Mouse (Mus musculus) B cell, adult 2 months (primary cell): Measurements from ENCODE around the gene Naa15.
A peak's percentile ranks its signal among the peaks of the same experiment; 100 is the strongest.
"Not testable (repeated sequence)": the region's sequence is repeated elsewhere in the genome, so short reads cannot be mapped to it uniquely, and the experiment has no call there.

ENCODE experiments used
- DNase-seq, 2 experiments: peaks; one replicate each; pipeline ENCODE4 v3.0.0; 2022

The Naa15 gene

DNA sequence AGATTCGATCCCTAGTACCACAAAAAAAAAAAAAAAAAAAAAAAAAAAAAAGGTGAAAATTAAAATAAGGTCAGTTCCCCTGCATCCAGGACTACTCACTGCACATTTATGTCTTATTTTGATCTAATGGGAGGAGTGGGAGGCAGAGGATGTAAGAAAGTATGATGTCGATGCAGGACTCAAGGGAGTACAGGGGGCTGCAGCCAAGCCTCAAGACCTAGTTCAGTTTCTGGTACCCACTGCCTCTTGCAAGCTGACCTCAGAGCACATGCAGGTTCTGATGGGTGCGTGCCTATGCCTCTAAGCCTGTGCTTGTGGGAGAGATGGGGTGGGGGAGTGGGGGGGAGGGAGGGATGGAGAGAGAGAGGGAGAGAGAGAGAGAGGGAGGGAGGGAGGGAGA is 20.1 kb upstream of the Naa15 start:
- DNase-seq, result no peak

DNA sequence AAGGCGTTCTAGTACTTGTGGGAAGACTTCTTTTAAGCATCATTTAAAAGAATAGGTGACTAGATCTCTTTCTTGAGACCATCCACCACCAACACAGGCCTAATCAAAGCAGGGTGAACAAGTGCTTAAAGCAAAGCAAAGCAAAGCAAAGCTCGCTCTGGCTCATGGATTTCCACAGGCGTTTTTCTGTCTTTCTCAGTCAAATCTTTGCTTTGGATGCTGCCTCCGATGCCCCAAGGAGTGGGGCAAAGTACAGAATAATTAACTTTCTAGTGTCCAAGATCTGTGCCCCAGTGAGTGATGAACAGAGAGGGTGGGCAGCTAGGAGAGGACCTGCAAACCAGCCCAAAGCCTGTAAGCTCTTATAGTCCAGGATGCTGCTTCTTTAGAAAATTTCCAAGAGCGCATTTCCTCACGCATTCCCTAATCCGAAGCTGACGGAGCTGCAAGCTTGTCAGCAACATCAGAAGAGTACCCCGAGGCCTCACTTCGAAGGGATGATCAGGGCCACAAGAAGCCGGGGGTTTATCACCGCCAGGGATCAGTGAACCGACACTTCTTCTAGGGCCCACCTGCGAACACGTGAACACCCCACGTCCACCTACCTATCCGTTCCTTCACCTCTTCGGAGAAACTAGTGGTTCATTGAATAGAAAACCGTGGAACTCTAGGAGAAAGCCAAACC is 19.3 kb upstream of the Naa15 start:
- no peak for DNase-seq

DNA sequence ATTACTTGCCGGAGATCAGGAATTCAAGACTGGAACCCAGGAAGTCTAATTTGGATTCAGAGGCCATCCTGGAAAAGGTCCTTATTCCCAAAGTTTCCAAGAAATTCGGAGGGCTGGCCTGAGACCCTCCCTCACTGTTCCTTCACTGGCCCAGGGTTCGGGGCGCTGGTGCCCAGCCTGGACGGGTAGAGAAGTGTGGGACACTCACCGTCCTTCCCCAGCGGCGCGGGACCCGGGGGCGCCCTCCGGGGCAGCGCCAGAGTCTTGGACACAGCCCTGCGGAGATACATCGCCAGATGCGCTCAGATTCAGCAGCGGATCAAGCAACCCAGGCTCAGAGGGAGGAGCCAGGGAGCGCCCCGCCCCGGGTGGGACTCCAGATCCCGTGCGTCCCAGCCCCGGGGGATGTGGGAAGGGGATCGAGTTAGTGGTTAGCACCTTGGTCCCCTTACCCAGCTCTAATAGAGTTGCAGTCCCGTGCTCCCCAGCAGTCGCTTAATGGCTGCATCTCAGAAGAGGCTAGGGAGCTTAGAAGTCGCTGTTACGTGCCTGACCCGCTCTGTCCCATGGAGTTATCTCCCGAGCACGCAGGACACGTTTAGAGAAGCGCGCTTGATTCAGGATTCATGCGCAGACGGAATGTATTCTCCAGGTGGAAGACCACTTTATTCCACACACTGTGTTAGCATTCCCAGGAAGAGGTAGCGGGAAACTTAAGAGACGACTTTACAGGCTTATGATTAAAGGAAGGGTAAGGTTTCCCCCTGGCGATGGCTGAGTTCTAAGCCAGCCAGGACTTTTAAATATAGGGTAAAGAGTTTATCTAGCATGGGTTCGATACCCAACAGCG is 18.5 kb upstream of the Naa15 start, which contains the start of gene Mgarp:
Mgarp (minus strand) TSS at position 520 of the 850 bp plus-strand sequence.
- peak; percentile 69 to 73 for DNase-seq

DNA sequence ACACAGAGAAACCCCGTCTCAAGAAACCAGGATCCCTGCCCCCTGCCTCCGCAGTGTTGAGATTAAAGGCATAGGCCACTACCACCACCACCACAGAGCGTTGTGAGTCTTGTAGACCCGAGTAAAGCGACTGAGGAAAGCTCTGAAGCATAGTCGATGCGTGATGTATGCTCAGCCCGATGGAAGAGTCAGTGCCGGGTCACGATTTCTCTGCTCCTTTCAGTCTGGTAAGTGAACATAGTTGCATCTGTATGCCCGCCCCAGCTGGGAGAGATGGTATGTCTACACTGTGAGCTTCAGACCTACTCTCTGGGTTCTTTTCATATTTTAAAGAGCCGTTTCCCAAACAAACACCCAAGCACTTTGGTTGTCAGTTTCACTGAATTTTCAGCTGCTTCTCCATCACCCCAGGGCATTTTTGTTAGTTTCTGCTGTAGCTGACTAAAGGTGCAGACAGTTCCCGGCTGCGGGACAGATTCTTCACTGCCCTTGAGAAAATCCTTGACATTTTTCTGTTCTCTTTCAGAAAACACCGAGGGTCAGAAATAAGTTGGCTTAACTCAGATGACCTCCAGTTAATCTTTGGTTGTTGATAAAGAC is 17.1 kb upstream of the Naa15 start:
- no peak for DNase-seq

DNA sequence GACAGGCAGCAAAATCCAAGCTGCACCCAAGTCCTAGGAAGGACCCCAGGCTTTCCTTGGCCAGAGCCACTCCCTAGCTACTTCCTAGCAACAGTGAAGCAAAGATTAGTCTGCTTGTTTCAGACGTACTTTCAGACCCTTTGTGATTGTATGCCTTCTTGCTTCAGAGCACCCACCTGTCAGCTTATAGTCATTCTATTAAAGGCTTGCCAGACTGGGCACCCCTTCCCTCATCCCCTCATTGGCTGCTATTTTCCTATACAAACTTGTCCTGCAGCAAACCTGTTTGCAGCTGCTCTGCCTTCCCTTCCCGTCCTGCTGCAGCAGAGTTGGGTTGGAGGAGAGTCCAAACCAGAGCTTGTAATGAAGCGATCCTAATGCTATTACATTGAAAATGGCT is 16.3 kb upstream of the Naa15 start:
- DNase-seq, result no peak

DNA sequence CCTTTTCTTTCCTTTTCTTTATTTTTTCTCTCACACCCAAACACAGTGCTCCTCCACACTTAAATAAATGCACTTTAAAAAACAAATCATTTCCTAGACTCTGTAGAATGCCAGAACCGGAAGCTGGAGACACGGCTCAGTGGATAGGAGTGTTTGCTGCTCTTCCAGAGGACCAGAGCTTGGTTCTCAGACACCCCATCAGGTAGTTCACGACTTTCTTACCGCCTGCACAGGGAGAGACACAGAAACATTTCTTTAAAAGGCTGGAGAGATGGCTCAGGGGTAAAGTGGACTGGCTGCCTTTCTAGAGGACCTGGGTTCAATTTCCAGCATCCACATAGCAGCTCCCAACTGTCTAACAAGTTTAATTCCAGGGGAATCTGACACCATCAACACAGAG is 15.4 kb upstream of the Naa15 start:
- DNase-seq, result no peak

DNA sequence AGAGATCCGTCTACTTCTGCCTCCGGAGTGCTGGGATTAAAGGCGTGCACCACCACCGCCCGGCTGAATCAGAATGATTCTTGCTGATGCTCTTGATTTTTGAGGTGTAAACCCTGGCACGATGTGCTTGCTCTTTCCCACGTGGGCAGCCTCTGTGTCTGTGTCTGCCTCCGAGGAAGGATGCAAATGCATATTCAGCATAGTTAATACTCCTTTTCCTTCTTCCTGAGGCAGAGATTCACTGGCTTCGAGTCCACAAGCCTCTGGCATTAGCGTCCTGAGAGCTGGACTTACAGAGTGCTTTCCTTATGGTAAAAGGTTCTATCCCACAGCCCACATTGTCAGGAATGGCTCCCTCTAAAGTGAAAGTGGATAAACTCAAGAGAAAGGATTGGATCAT is 14.3 kb upstream of the Naa15 start:
- DNase-seq, result no peak

DNA sequence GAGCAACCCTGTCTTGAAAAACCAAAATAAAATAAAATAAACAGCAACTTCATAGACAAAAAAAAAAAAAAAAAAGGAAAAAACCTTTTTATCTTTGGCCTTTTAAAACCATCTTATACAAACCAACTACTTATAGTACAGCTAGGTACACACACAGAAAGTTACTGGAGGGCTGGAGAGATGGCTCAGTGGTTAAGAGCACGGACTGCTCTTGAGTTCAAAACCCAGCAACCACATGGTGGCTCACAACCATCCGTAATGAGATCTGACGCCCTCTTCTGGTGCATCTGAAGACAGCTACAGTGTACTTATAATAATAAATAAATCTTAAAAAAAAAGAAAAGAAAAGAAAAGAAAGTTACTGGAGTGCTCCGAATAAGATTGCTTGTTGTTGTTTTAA is 12.9 kb upstream of the Naa15 start:
- DNase-seq, result not testable (repeated sequence)

DNA sequence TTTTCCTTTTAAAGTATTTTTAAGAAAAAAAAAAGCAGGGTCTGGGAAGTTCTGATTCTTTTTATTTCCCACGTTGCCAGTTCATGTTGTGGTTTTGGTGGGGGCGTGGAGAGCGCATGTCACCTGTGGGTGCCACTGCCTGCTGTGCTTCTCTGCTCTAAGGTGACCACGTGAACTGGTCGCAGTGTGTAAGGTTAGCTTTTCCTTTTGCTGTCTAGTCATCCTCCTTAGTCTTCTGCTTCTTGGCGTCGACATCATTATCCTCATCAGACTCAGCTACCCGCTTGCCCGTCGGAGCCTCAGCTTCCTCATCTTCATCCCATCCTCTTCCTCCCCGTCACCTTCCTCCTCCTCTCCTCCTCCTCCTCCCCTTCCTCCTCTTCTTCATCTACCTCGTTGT is 12.3 kb upstream of the Naa15 start:
- no peak for DNase-seq

DNA sequence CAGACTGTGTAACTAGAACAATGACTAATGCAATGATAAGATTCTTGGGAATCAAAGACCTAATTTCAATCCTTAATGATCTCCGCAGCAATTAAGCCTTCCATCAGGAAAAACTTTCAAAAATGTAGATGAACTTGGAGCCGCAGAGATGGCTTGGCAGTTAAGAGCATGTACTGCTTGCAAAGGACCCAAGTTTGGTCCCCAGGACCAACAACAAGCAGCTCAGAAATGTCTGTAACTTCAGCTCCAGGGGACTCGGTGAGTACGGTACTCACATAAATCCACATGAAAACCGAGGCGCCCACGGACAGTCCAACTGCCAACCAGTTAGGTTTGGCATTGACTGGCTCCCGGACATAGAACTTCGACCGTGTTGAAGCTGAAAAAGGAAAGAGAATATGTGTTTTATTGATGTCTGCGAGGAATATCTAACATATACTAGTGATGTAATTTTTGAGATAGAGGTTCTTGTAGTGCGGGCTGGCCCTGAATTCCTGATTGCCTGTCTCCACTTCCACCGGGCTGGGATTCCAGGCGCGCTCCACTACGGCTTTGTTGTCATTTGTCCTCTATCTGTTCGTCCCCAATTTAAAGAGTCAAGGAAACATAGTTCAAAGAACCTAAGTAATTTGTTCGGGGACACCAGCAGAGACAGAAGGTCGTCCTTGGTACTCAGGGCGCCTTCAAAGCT is 6.9 kb upstream of the Naa15 start:
- DNase-seq, result no peak

DNA sequence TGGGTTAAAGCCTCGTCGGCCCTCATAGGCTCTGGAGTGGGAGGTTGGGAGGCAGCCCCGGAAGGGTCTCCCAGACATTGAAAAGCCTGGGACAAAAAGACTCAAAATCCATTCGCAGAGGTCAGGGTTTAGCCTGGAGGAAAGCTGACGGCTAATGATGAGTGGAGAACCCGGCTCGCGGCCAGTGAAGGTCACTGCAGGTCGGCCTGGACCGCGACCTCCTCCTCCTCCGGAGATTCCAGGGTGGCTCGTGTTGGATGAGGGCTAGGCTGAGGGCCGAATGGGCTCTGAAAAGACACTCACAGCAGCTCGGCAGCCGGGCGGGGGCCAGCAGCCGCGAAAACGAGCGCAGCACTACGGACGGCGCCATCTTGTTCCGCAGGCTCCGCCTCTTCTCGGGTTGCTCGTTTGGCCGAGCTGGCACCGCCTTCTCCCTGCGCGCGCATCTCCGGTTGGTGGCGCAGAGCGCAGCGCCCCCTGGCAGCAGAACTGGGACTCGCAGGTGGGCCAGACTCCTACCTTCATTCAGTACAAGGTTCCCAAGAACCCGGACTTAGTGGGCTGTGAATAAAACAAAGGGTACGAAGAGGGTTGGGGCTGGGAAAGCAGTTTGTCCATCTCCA is 6.3 kb upstream of the Naa15 start, which contains the start of gene Ndufc1:
Ndufc1 (minus strand) TSS at position 428 of the 623 bp plus-strand sequence.
- peak; percentile 99 for DNase-seq

DNA sequence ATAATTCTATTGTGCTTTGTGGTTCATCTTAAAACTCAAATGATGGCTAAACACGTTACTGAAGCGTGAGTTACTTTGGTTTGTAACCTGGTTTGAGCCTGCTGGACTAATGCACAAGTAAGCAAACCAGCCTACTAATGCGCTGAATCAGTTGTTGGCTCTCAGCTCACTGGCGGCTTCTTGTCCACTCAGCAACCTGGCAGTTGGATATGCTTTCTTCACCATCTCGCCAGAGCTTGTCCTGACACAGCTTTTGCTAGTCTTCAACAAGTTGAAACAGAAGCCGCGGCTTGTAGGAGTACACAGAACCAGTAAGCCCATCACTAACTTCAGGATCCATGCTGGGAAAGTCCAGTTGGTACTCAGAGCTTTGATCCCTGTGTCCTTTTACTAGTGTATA is 2.5 kb upstream of the Naa15 start:
- no peak for DNase-seq

DNA sequence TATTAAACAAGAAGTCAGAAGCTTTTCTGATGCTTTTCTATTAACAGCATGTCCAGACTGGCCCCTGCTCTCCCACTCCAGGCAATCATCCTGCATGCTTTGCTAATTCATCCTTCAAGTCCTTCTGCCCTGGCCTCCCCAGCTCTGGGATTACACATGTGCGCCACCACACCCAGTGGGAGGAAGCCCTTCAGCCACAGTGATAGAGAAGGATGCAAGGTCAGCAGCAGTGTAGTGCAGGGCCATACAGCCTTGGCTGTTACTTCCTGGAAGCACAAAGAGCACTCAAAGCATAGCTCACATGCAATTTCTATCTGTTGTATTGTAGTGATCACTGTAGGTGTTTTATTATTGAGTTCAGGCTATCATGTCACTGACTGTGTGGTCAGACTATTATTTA is 1.7 kb upstream of the Naa15 start:
- no peak for DNase-seq

DNA sequence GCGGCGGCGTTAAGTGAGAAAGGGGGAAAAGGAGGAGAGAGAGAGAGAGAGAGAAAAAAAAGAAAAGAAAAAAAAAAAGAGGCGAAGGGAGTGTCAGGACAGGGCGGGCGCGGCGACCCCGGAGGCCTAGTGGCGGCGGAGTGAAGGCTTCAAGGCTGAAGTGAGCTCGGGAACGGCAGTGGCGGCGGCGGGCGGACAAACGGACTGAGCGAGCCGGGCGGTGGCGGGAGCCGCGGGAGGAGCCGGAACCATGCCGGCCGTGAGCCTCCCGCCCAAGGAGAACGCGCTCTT is 1.1 kb downstream of the Naa15 start:
- no peak for DNase-seq

DNA sequence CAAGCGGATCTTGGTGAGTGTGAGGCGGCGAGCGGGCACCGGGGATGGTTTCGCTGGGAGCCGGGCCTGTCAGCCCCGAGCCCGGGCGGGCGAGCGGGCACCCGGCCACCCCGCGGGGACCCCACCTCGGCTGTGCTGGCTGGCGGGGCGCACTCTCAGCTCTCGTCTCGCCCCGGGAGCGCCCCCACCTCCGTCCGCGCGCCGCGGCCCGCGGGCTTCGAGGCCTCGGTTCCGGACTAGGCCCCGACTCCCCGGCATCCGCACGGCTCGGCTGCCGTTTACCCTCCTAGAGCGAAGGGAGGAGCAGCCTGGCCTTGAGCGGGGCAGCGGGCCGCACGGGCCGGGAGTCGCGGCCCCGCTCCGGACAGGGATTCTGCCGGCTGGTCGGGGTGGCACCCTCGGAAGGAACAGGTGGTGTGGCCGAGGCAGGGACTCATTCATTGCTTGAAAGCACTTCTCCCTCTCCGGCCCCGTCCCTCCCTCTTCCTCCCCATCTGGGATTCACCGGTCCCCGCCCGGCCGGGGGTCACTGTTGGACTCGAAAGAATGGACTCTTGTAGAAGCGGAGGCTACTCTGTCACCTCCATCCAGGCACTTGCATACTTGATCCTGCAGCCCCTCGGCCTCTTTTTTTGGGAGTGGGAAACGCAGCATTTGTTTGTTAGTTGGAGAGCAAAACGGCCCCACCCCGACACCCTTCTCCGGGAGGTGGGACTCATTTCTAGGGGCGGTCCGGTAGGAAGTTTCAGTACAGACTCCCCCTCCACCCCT is 1.6 kb downstream of the Naa15 start:
- peak; percentile 64 to 67 for DNase-seq

DNA sequence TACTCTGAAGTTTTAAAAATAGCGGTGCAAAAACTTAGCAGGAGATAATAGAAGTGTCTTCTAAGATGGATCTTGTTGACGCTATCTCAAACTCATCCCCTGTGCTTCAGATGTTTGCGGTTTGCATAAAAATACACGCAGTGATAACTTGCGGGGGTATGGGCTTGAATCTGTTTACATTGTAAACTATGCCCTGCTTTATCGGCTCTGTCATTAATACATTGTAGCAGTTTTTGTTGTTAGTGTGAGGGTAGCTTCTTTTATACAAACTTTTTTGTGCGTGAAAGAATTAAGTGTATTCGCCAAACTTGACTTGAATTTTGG is 2.1 kb downstream of the Naa15 start:
- DNase-seq, result no peak

DNA sequence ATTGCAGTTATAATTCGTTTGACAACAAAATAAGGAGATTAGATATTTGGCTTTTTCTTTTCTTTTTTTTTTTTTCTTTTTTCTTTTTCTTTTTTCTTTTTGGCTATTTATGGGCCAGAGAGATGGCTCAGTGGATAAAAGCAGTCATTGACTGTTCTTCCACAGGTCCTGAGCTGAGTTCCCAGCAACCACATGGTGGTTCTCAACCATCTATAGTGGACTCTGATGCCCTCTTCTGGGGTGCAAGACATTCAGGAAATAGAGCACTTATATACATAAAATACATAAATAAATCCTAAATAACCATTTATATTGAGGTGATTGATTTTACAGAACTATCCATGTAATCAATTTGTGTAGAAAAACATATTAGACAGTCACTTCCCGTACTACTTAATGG is 2.5 kb downstream of the Naa15 start:
- DNase-seq, result no peak

DNA sequence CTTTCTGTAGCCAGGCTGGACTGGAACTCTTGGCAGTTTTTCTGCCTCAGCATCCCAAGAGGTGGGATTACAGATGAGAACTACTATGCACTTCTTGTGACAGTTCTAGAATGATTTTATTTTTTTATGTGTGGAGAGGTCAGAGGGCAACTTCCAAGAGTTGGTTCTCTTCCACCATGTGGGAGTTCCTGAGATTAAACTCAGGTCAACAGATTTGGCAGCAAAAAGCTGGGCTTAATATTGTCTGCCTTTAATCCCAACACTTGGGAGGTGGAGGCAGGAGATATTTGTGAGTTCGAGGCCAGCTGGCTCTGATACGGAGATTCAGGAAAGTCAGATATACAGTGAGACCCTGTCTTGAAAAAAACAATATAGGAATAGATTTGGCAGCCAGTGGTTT is 3.0 kb downstream of the Naa15 start:
- no peak for DNase-seq

DNA sequence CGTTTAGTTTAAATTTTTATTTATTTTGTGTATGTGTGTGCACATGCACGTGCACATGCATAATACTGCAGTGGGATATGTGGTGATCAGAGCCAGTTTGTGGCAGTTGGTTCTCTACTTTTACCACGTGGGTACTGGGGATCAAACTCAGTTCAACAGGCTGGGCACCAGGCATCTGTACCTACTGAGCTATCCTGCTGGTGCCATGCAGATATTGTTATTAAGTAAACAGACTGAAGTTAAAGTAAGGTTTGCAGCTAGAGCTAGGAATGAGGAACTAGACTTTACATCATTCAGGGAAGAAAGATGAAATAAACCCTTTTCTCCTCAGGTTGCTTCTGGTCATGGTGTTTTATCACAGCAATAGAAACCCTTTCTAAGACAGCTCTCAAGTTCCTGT is 7.0 kb downstream of the Naa15 start:
- DNase-seq, result peak; percentile 14 to 23

DNA sequence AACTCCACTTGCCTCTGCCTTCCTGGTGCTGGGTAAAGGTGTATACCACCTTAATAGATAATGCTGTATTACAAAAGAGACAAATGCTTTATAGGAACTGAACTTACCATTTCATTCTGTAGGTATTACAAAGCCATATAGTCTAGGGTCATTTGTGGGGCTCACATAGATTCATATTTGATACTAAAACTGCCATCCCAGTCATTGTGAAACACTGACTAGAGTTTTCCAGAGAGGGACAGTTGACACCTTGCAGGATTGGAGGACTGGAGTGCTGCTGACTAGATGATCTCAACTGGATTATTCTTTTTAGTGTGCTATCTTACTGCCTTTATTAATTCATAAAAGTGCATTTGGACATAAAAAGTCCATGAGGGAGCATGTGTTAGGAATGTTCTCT is 10.4 kb downstream of the Naa15 start:
- no peak for DNase-seq

DNA sequence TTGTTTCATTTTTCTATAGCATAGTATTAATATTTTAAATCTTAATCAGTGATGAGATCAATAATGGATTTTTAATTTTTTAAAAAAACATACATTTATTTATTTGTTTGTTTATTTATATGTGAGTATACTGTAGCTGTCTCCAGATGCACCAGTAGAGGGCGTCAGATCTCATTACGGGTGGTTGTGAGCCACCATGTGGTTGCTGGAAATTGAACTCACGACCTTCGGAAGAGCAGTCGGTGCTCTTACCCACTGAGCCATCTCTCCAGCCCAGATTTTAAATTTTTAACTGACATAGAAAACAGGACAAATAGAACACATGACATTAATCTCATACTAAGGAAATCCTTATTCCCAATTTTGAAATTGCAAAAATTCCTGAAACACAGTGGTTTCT is 19.4 kb downstream of the Naa15 start:
- peak; percentile 17 to 24 for DNase-seq

DNA sequence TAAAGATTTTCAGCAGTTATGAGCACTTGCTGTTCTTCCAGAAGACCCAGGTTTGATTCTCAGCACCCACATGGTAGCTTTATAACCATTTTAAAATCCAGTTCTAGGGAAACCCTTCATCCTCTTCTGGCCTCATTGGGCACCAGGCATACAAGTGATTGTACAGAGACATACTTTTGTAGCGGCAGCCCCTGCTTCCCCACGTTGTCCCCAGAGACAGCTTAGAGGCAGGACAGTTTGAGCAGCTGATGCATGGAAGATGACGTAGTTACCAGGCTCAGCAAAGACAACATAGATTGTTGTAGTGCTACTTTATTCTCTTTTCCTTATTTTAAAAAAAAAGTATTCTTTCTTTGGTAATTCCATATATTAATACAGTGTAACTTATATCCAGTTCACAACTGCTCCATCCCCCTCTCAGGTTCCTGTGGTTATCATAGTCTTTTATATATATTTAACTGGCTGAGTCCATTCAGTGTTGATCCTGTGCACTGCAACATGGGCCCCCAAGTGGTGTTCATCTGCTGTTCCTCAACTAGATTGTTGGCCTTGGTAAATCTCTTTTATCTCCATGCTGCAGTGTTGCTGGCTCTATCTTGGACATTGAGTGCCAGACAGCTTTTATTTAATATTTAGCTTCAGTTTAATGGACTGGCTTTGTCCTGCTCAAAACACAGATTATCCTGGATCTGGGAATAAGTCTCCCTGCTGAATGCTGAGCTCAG is 20.1 kb downstream of the Naa15 start:
- peak; percentile 68 to 72 for DNase-seq
